Mouse (Mus musculus): ENCODE measurements around the gene Mcoln2. TPM values are rescaled to one million over a fixed set of nuclear protein-coding genes. Genes with fewer than 3 reads are reported as not detected.

Mcoln2 gene
- polyA plus RNA-seq, 1 experiment: 1.9 TPM

DNA sequence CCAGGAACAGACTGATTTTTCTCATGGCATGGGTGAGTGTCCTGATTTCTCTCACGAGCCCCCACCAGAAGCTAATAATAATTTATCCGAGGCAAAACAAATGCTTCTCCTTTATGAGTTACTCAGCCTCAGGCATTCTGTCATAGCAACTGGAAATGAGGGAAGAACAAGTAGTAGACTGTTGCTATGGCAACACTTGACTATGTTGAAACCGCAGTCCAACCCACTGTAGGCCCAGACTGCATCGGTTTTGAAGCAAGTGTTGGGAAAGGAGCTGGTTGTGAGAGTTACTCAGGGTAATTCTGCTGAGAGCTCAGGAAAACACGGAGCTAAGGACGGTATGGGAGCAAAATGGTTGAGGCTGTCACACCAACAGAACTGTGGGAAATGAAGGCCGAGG lies 7.1 kb upstream of the Mcoln2 start:
- H3K4me1 ChIP-seq: peaks cover 9% of the 10 kb centered on the region
- no peaks in the 10 kb centered on the region for H3K36me3 ChIP-seq (replicated peaks; ENCODE audit: low read length)
- TF ChIP-seq FLI1 (IDR thresholded peaks at IDR 0.05; ENCODE audit: low read length) (no peak), GATA1 (IDR thresholded peaks at IDR 0.05; ENCODE audit: borderline replicate concordance, low read length) (no peak)
- peaks cover 7% of the 10 kb centered on the region; the same call in 1 of the 2 replicates for H3K9me3 ChIP-seq
- no peak overlapping the region for H3K4me3 ChIP-seq (replicated peaks)
- H3K27me3 ChIP-seq (replicated peaks): peaks cover 17% of the 10 kb centered on the region

DNA sequence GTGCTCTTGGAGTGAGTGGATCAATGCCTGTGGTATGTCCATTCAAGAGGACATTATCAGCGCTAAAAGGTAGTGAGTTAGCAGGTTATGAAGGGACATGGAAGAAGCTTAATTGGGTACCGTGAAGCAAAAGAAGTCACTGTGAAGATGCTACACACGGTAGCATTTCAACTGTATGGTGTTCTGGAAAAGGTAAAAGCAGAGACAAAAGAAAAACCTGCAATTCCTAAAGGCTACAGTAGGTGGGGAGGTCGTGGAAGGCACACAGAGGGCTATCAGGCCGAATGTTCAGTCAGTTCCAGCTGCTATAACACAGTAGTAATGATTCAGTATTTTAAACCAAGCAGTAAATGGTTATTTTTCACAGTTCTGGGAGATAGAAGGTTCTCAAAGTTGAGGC lies 4.1 kb upstream of the Mcoln2 start:
- H3K36me3 ChIP-seq (replicated peaks; ENCODE audit: low read length): no peaks in the 10 kb centered on the region
- no peak overlapping the region for H3K4me3 ChIP-seq (replicated peaks)
- peaks cover 23% of the 10 kb centered on the region for H3K4me1 ChIP-seq
- TF ChIP-seq GATA1 (IDR thresholded peaks at IDR 0.05; ENCODE audit: borderline replicate concordance, low read length): no peak
- TF ChIP-seq FLI1 (IDR thresholded peaks at IDR 0.05; ENCODE audit: low read length): no peak
- peaks cover 7% of the 10 kb centered on the region; the same call in 1 of the 2 replicates for H3K9me3 ChIP-seq
- peaks cover 36% of the 10 kb centered on the region for H3K27me3 ChIP-seq (replicated peaks)

DNA sequence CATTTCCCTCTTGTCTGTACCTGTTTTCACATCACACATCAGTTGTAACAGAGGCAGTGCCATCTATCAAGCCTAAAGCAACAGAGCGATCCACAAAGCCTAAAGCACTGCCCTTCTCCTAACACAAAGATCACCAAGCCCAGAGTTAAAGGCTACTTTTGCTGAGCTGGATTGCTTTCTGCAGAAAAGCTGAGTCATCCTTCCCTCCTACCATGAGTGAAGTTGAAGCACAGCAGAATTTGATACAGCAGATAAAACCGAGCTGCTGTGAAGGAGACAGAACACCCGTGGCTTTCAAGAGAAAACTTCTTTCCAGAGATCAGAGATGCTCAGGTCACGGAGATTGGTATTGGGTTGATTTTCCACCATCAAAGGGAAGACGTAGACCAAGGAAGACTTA lies 3.5 kb upstream of the Mcoln2 start:
- H3K27me3 ChIP-seq (replicated peaks): peaks cover 41% of the 10 kb centered on the region
- H3K36me3 ChIP-seq (replicated peaks; ENCODE audit: low read length): no peaks in the 10 kb centered on the region
- H3K4me1 ChIP-seq: peaks cover 26% of the 10 kb centered on the region
- H3K4me3 ChIP-seq (replicated peaks): no peak overlapping the region
- H3K9me3 ChIP-seq: peaks cover 7% of the 10 kb centered on the region; the same call in 1 of the 2 replicates
- no peak for TF ChIP-seq GATA1 (IDR thresholded peaks at IDR 0.05; ENCODE audit: borderline replicate concordance, low read length)
- no peak for TF ChIP-seq FLI1 (IDR thresholded peaks at IDR 0.05; ENCODE audit: low read length)

DNA sequence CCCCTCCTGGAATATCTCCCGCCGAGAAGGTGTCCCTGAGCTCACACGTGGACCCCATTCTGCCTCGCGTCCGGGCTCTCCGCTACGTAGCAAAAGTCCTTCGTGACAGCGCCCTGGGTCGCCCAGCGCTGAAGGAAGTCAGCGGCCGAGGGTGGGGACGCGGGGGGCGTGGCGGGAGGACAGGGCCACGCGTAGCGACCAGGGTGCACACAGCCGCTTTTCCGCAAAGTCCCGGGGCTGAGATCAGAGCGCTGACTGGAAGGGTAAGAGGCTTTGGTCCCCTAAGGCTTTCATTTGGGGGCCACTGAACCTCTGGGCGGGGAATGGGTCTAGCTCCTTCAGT lies 396 bp downstream of the Mcoln2 start:
- H3K9me3 ChIP-seq: peaks cover 4% of the 10 kb centered on the region; the same call in 1 of the 2 replicates
- H3K27me3 ChIP-seq (replicated peaks): peaks cover 48% of the 10 kb centered on the region
- peak overlapping the region; percentile 91 for H3K4me3 ChIP-seq (replicated peaks)
- peaks cover 41% of the 10 kb centered on the region for H3K4me1 ChIP-seq
- H3K36me3 ChIP-seq (replicated peaks; ENCODE audit: low read length): no peaks in the 10 kb centered on the region
- TF ChIP-seq FLI1 (IDR thresholded peaks at IDR 0.05; ENCODE audit: low read length): no peak
- TF ChIP-seq GATA1 (IDR thresholded peaks at IDR 0.05; ENCODE audit: borderline replicate concordance, low read length): no peak

DNA sequence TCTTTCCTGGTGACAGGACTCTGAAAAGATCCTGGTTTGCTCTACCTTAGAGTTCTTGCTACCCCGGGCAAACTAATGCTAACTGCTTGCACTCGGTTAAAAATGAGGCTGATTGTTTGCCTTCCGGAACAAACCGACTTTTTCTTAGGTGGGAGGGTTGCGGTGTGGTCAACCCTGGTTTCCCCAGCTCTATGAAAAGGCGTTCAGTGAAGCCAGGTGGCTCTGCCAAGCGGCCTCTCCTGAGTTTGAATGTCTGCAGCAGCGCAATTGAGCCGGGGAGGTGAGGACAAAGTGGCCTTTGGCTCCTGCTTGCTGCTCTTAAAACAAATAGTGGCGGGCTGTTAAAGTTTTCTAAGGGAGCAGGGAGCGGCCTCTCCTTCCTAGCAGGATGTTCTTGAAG lies 927 bp downstream of the Mcoln2 start:
- peaks cover 39% of the 10 kb centered on the region for H3K4me1 ChIP-seq
- TF ChIP-seq GATA1 (IDR thresholded peaks at IDR 0.05; ENCODE audit: borderline replicate concordance, low read length) (no peak), FLI1 (IDR thresholded peaks at IDR 0.05; ENCODE audit: low read length) (no peak)
- no peaks in the 10 kb centered on the region for H3K36me3 ChIP-seq (replicated peaks; ENCODE audit: low read length)
- H3K4me3 ChIP-seq (replicated peaks): peak overlapping the region; percentile 91
- peaks cover 46% of the 10 kb centered on the region for H3K27me3 ChIP-seq (replicated peaks)
- peaks cover under 1% of the 10 kb centered on the region; the same call in 1 of the 2 replicates for H3K9me3 ChIP-seq

DNA sequence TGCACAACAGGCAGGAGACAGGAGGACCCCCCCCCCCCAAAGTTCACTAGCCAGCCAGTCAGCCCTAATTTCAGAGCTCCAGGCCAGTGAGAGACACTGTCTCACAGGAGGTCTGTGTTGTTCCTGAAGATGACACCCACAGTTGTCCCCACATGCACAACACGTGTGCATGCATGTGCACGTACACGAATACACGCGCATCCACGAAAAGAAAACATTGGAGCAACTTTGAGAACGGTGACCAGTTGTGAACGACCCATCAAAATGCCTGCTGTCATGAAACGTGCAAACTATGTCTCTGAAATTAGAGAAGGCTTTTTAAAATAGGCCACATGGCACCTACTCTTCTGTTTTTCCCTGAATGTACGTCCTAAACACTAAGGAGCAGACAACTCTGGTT lies 1.7 kb downstream of the Mcoln2 start:
- TF ChIP-seq GATA1 (IDR thresholded peaks at IDR 0.05; ENCODE audit: borderline replicate concordance, low read length) (no peak), FLI1 (IDR thresholded peaks at IDR 0.05; ENCODE audit: low read length) (no peak)
- Histone ChIP-seq H3K9me3 (no peaks in the 10 kb centered on the region), H3K36me3 (replicated peaks; ENCODE audit: low read length) (no peaks in the 10 kb centered on the region), H3K4me3 (replicated peaks) (no peak overlapping the region), H3K4me1 (peaks cover 37% of the 10 kb centered on the region), H3K27me3 (replicated peaks) (peaks cover 46% of the 10 kb centered on the region)

DNA sequence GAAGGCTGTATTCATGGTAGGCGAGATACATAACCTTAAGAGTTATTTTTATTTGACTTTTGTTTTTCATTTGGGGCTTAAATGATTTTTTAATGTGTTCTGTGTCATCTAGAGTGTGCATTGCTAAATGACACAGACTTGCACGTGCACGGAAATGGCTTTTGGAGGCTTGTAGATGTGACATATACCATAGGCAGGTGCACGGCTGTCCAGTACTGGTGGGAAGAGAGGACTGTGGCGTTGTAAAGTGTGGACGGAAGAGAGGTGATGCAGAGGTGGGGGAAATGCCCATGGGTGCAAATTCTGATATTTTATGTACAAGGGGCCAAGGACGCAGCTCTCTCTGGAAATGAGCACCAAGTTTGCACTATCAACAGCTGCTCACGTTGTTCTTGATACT lies 2.1 kb downstream of the Mcoln2 start:
- Histone ChIP-seq H3K9me3 (no peaks in the 10 kb centered on the region), H3K4me3 (replicated peaks) (no peak overlapping the region), H3K27me3 (replicated peaks) (peaks cover 49% of the 10 kb centered on the region), H3K4me1 (peaks cover 39% of the 10 kb centered on the region), H3K36me3 (replicated peaks; ENCODE audit: low read length) (no peaks in the 10 kb centered on the region)
- TF ChIP-seq GATA1 (IDR thresholded peaks at IDR 0.05; ENCODE audit: borderline replicate concordance, low read length) (no peak), FLI1 (IDR thresholded peaks at IDR 0.05; ENCODE audit: low read length) (no peak)

DNA sequence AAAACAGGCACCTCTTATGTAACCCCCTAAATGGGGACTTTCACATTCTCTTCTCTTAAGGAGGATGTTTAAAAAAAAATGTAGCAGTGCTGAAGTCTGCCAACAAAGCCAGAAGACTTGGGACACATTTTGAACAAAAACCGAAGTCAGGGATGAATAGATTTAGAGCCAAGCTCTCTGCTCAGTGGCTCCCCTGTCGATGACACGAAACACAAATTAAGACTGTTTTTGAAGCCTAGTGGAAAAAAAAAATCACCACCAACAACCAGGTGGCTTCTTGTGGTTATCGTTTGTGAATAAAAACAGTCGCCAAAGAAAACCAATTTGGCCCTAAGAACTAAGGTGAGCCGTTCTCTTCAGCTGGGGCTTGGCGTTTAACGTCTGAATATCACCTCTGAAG lies 2.7 kb downstream of the Mcoln2 start:
- TF ChIP-seq GATA1 (IDR thresholded peaks at IDR 0.05; ENCODE audit: borderline replicate concordance, low read length) (no peak), FLI1 (IDR thresholded peaks at IDR 0.05; ENCODE audit: low read length) (no peak)
- H3K27me3 ChIP-seq (replicated peaks): peaks cover 49% of the 10 kb centered on the region
- H3K9me3 ChIP-seq: no peaks in the 10 kb centered on the region
- H3K36me3 ChIP-seq (replicated peaks; ENCODE audit: low read length): no peaks in the 10 kb centered on the region
- no peak overlapping the region for H3K4me3 ChIP-seq (replicated peaks)
- peaks cover 43% of the 10 kb centered on the region for H3K4me1 ChIP-seq

DNA sequence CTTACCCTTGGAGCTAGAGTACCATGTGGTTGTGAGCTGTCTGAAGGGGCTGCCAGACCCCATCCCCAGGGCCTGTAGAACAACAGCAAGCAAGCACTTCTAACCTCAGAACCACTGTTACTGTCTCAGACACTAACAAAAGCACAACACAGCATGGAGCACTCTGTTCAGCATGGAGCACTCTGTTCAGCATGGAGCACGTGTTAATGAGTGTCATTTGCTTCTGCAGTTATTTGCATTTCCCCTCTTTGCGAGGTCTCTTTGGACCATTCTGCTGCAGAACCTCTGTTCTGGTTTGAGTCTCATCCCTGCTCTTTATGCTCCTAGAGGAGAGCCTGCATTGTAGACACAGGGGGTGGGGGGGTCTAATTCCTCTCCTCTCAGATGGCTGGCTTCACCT lies 3.3 kb downstream of the Mcoln2 start:
- no peak for TF ChIP-seq GATA1 (IDR thresholded peaks at IDR 0.05; ENCODE audit: borderline replicate concordance, low read length)
- TF ChIP-seq FLI1 (IDR thresholded peaks at IDR 0.05; ENCODE audit: low read length): no peak
- H3K9me3 ChIP-seq: no peaks in the 10 kb centered on the region
- no peaks in the 10 kb centered on the region for H3K36me3 ChIP-seq (replicated peaks; ENCODE audit: low read length)
- H3K4me1 ChIP-seq: peaks cover 44% of the 10 kb centered on the region
- H3K4me3 ChIP-seq (replicated peaks): no peak overlapping the region
- peaks cover 48% of the 10 kb centered on the region for H3K27me3 ChIP-seq (replicated peaks)

DNA sequence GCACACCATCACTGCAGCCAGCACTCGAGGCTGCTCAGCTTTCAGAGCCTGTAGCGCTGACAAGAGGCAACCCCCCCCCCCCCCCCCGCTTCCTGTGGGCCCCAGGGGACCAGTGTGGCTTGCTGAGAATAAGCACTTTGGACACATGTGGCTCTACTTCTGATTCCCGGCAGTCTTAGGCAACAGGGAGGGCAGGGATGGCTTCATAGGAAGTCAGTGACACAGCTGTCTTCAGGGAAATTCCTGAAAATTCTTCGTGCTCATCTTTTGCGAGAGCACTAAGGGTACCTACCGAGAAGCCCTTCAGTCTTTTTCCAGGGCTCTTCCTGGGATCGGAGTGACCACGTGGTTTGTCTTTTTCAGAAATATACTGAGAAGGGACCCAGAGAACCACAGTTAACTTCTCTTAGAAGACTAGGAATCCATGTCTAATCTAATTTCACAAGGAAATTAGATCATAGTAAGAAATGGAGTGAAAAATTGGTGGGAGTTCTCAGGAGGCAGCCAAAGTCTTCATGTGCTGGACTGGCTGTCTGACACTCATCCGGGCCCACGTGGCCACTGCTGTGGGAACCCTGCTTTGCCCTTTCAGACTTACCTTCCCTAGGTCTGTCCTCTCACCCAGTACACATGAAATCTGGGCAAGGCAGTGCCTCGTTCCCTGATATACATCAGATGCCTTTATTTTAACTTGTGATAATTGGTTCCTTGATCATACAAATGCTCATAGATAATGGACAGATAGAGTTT lies 4.4 kb downstream of the Mcoln2 start:
- no peaks in the 10 kb centered on the region for H3K36me3 ChIP-seq (replicated peaks; ENCODE audit: low read length)
- no peaks in the 10 kb centered on the region for H3K9me3 ChIP-seq
- H3K4me1 ChIP-seq: peaks cover 44% of the 10 kb centered on the region
- peaks cover 42% of the 10 kb centered on the region for H3K27me3 ChIP-seq (replicated peaks)
- H3K4me3 ChIP-seq (replicated peaks): peak overlapping the region; percentile 72
- TF ChIP-seq GATA1 (IDR thresholded peaks at IDR 0.05; ENCODE audit: borderline replicate concordance, low read length) (no peak), FLI1 (IDR thresholded peaks at IDR 0.05; ENCODE audit: low read length) (no peak)
